Mouse (Mus musculus) heart, embryonic 16.5 days (tissue): ENCODE results near the gene Tlr6. TPM values are rescaled to one million over a fixed set of nuclear protein-coding genes. Genes with fewer than 3 reads are reported as not detected.

ENCODE experiments used
- ATAC-seq: fragments of 200-750 bp; cut with Nextera tagmentation; replicated peaks from 2 replicates; pipeline ENCODE4 v1.8.0; 2017; ENCODE audit warnings: moderate number of reproducible peaks; ENCODE audit not compliant: insufficient read depth, low FRiP score; ENCODE audit errors: extremely low read depth
- H3K27ac ChIP-seq: fragments of 300-500 bp; sonication (generic); 2 replicates; pipeline ENCODE4 v1.5.1; 2014; ENCODE audit warnings: mild to moderate bottlenecking, low read length, control low read depth, moderate library complexity
- H3K27me3 ChIP-seq: fragments of 300-500 bp; sonication (generic); 2 replicates; pipeline ENCODE4 v1.6.1; 2014; ENCODE audit warnings: low read length, mixed read lengths; ENCODE audit not compliant: control insufficient read depth, insufficient read depth
- H3K36me3 ChIP-seq: fragments of 300-500 bp; sonication (generic); 2 replicates; pipeline ENCODE4 v1.6.1; 2014; ENCODE audit not compliant: control insufficient read depth, insufficient read depth
- H3K4me1 ChIP-seq: fragments of 300-500 bp; sonication (generic); 2 replicates; pipeline ENCODE4 v1.6.1; 2014; ENCODE audit warnings: low read length, mixed read lengths; ENCODE audit not compliant: control insufficient read depth, insufficient read depth
- H3K4me2 ChIP-seq: fragments of 300-500 bp; sonication (generic); 2 replicates; pipeline ENCODE4 v1.6.1; 2014; ENCODE audit warnings: low read depth, mild to moderate bottlenecking, control low read depth, low read length
- H3K4me3 ChIP-seq: fragments of 300-500 bp; sonication (generic); 2 replicates; pipeline ENCODE4 v1.5.1; 2014; ENCODE audit warnings: mild to moderate bottlenecking, control low read depth, low read length
- H3K9ac ChIP-seq: fragments of 300-500 bp; sonication (generic); 2 replicates; pipeline ENCODE4 v1.6.1; 2014; ENCODE audit warnings: low read length, control low read depth
- H3K9me3 ChIP-seq: fragments of 300-500 bp; sonication (generic); replicated peaks from 2 replicates; pipeline ENCODE4 v1.6.1; 2016; ENCODE audit warnings: low read length; ENCODE audit not compliant: control insufficient read depth
- WGBS: fragments of 180-500 bp; shearing (Covaris S2); extraction: QIAGEN DNeasy Blood & Tissue Kit; methylation state at CpG from one replicate; pipeline ENCODE4 v1.1.7; 2014; 5-methylcytosine and 5-hydroxymethylcytosine counted together
- microRNA counts: library from miRNA; unstranded; fragments of <30 nt; microRNA quantifications from one replicate; lab custom pipeline; 2016
- microRNA-seq: library from miRNA; unstranded; fragments of <30 nt; microRNA quantifications from one replicate; pipeline ENCODE4, GENCODE M21; 2017
- polyA plus RNA-seq: library from polyadenylated mRNA; unstranded; fragments of >200 nt; fragmentation: Nextera tagmentation; extraction: Ambion mirVana; gene quantifications from 2 replicates; pipeline ENCODE4 v1.2.1, GENCODE M21; 2015

Gene Tlr6
- polyA plus RNA-seq, 1 experiment from 2014 or later, result 0.62 TPM

- Histone ChIP-seq H3K9ac (no peak overlapping the region), H3K4me2 (no peak overlapping the region), H3K4me1 (no peaks in the 10 kb centered on the region), H3K27me3 (no peaks in the 10 kb centered on the region), H3K27ac (no peak overlapping the region), H3K4me3 (no peak overlapping the region), H3K36me3 (no peaks in the 10 kb centered on the region), H3K9me3 (no peaks in the 10 kb centered on the region)
- WGBS, result 83% methylated on average over 5 of the region's 5 CpGs
- ATAC-seq, result no peak
Observed at GRCm38 (mm10) chr5:64907906-64908305, 52.0 kb downstream of the Tlr6 start.

- H3K4me1 ChIP-seq, result no peaks in the 10 kb centered on the region
- no peaks in the 10 kb centered on the region for H3K36me3 ChIP-seq
- H3K9ac ChIP-seq, result no peak overlapping the region
- H3K27ac ChIP-seq, result no peak overlapping the region
- no peaks in the 10 kb centered on the region for H3K27me3 ChIP-seq
- 54% methylated on average over 14 of the region's 14 CpGs for WGBS
- H3K9me3 ChIP-seq, result no peaks in the 10 kb centered on the region
- peak; percentile 49 for ATAC-seq
- no peak overlapping the region; the same call in 1 of the 2 replicates for H3K4me3 ChIP-seq
- H3K4me2 ChIP-seq, result peak overlapping the region; percentile 23; the same call in 1 of the 2 replicates
Observed at GRCm38 (mm10) chr5:64905516-64906271, 54.2 kb downstream of the Tlr6 start.

MicroRNAs within 50 kb of the gene (microRNA counts, 519-probe panel; counts per million panel counts)
- microRNA mmu-miR-574-3p (lab: Ali Mortazavi, UCI), result 2,619 counts per million, percentile 65 among the panel's probes with 10 or more counts
- 2,213 counts per million, percentile 36 among the panel's probes with 10 or more counts for microRNA mmu-miR-574-5p (lab: Ali Mortazavi, UCI)

Small RNAs within 50 kb of the gene (microRNA-seq; reads per million reads assigned to microRNA genes)
- gene Mir574, result 174 reads per million, percentile 59 among the genes with 10 or more reads in this experiment

Other genes with a start within 250 kb of the Tlr6 start
- 41.2 and 41.9 TPM in 2 replicates for gene Klf3, start 156.7 kb downstream of the Tlr6 start, polyA plus RNA-seq
- 0.49 and 0.81 TPM in 2 replicates for gene Tlr1, start 26.5 kb downstream of the Tlr6 start, polyA plus RNA-seq
- gene Fam114a1, start 10.0 kb upstream of the Tlr6 start, polyA plus RNA-seq, result 36.1 and 36.4 TPM in 2 replicates
- gene Tmem156, start 132.0 kb upstream of the Tlr6 start, polyA plus RNA-seq, result 0.26 and 0.71 TPM in 2 replicates
- 10.2 and 13.7 TPM in 2 replicates for gene Klhl5, start 147.4 kb upstream of the Tlr6 start, polyA plus RNA-seq
- 5.0 and 5.6 TPM in 2 replicates for gene Wdr19, start 239.6 kb upstream of the Tlr6 start, polyA plus RNA-seq